ENCODE assay signal across 7 mouse cellular contexts in the genomic region with DNA sequence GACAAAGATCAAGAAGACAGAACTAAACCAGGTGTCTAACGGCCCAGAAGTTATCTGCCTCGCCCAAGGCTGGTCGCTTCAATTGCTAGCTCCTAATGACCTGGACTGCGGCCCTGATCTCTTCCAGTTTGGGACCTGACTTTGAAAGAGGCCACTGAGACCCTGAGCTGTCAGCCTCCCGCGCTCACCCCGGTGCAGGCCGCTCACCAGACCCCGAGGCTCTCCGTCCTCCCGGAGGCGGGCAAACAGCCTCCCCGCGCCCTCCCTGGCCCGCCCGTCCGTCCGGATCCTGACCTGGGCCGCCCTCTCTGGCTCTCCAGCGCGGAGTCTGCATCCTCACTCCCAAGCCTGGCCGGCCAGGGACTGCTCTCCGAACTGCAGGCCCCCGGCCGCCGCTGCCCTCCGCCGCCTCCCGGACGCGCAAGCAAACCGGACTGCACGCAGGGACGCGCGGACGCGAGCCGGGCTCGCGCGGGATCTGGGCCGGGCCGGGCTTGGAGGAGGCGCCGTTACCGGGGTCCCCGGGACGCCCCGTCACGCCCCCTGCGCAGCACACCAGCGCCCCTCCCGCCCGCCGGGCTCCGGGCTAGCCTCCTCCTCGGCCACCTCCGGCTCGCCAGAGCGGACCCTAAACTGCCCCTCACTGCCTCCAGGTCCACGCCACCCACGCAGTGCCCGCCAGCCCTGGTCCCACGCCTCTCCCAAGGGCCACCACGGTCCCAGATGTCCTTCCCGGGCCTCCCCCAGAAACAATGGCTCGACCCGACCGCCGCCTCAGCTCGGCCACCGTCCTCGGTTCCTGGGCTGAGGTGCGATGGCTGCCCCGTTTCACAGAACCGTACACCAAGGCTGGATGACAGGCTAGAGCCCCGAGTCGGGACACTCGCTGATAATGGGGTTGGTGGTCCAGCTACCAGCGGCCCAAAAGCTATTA. TPM values are rescaled to one million over a fixed set of nuclear protein-coding genes. Genes with fewer than 3 reads are reported as not detected.
A peak's percentile ranks its signal among the peaks of the same experiment; 100 is the strongest.
DNase-seq lines count a peak whose midpoint lies in the region; ATAC-seq lines count a peak whose summit lies in the region.

No protein-coding gene starts in this region.

- peak overlapping the region; percentile 96 for H3K9ac ChIP-seq in embryonic facial prominence, embryonic 11.5 days (replicated peaks; ENCODE audit: low read length)
- H3K9ac ChIP-seq in limb, embryonic 15.5 days: peak overlapping the region; percentile 98
- H3K9ac ChIP-seq in midbrain, embryonic 16.5 days (ENCODE audit: low read depth, low read length): peak overlapping the region; percentile 89

- no peaks in the 10 kb centered on the region for H3K9me3 ChIP-seq in embryonic facial prominence, embryonic 11.5 days (replicated peaks; ENCODE audit: control insufficient read depth, low read length)
- no peaks in the 10 kb centered on the region for H3K9me3 ChIP-seq in limb, embryonic 15.5 days
- H3K9me3 ChIP-seq in midbrain, embryonic 16.5 days (replicated peaks; ENCODE audit: control insufficient read depth, low read length, poor library complexity, severe bottlenecking): no peaks in the 10 kb centered on the region

- H3K4me2 ChIP-seq in embryonic facial prominence, embryonic 11.5 days (ENCODE audit: low read depth, low read length): peak overlapping the region; percentile 97
- H3K4me2 ChIP-seq in limb, embryonic 15.5 days: peak overlapping the region; percentile 85
- peak overlapping the region; percentile 58 for H3K4me2 ChIP-seq in midbrain, embryonic 16.5 days (ENCODE audit: low read length)

- H3K36me3 ChIP-seq in embryonic facial prominence, embryonic 11.5 days (replicated peaks; ENCODE audit: control insufficient read depth, insufficient read depth, low read depth, low read length): no peaks in the 10 kb centered on the region
- H3K36me3 ChIP-seq in limb, embryonic 15.5 days: no peaks in the 10 kb centered on the region
- H3K36me3 ChIP-seq in midbrain, embryonic 16.5 days (ENCODE audit: control insufficient read depth, insufficient read depth, low read length): no peaks in the 10 kb centered on the region

- ATAC-seq in embryonic facial prominence, embryonic 11.5 days (replicated peaks; ENCODE audit: insufficient number of reproducible peaks, low FRiP score, low TSS enrichment, low read depth): peak; percentile 68
- ATAC-seq in limb, embryonic 15.5 days (ENCODE audit: insufficient number of reproducible peaks, low FRiP score, low TSS enrichment, low read depth): peak; percentile 25; the same call in 1 of the 2 replicates
- peak; percentile 25 for ATAC-seq in midbrain, embryonic 16.5 days

- H3K27me3 ChIP-seq in embryonic facial prominence, embryonic 11.5 days (ENCODE audit: control insufficient read depth, insufficient read depth, low read length): no peaks in the 10 kb centered on the region
- no peaks in the 10 kb centered on the region for H3K27me3 ChIP-seq in limb, embryonic 15.5 days
- no peaks in the 10 kb centered on the region for H3K27me3 ChIP-seq in midbrain, embryonic 16.5 days (ENCODE audit: control insufficient read depth, insufficient read depth, low read depth, low read length)

- WGBS in embryonic facial prominence, embryonic 11.5 days: under 1% methylated on average over 76 of the region's 81 CpGs
- under 1% methylated on average over 80 of the region's 81 CpGs for WGBS in limb, embryonic 15.5 days
- WGBS in midbrain, embryonic 16.5 days: under 1% methylated on average over 77 of the region's 81 CpGs

- no peaks in the 10 kb centered on the region; the same call in 1 of the 2 replicates for H3K4me1 ChIP-seq in embryonic facial prominence, embryonic 11.5 days (ENCODE audit: control insufficient read depth, insufficient read depth, low read length)
- peaks cover 34% of the 10 kb centered on the region for H3K4me1 ChIP-seq in limb, embryonic 15.5 days
- peaks cover 43% of the 10 kb centered on the region for H3K4me1 ChIP-seq in midbrain, embryonic 16.5 days (ENCODE audit: control insufficient read depth, insufficient read depth, low read length)

- peak; percentile 88 to 93 for DNase-seq in adrenal gland, postnatal 36 days
- peak; percentile 75 for DNase-seq in embryonic facial prominence, embryonic 11.5 days (ENCODE audit: low spot score)
- DNase-seq in heart, adult 8-10 months (ENCODE audit: low spot score): peak; percentile 71
- peak; percentile 65 to 70 for DNase-seq in kidney, adult 8-10 months
- peak; percentile 7 to 27 for DNase-seq in spleen, postnatal 36 days (ENCODE audit: low spot score in 2 of 2)

- peak overlapping the region; percentile 95 for H3K27ac ChIP-seq in embryonic facial prominence, embryonic 11.5 days (replicated peaks; ENCODE audit: low read depth, low read length)
- peak overlapping the region; percentile 99 for H3K27ac ChIP-seq in limb, embryonic 15.5 days
- H3K27ac ChIP-seq in midbrain, embryonic 16.5 days (ENCODE audit: low read length): peak overlapping the region; percentile 99

- peak overlapping the region; percentile 95 for H3K4me3 ChIP-seq in embryonic facial prominence, embryonic 11.5 days (ENCODE audit: low read depth, low read length)
- H3K4me3 ChIP-seq in limb, embryonic 15.5 days: peak overlapping the region; percentile 89
- peak overlapping the region; percentile 69 for H3K4me3 ChIP-seq in midbrain, embryonic 16.5 days (ENCODE audit: low read depth, low read length)

RNA-seq across cellular contexts. Expression of a gene that starts 1.4 kb away (rescaled TPM):
- 10 to 100 TPM; 63.2 to 68.9 TPM for total RNA-seq in adrenal gland, postnatal 36 days (2021)
- polyA plus RNA-seq in embryonic facial prominence, embryonic 11.5 days (2014; fragmentation: Nextera tagmentation; extraction: Ambion mirVana): 45.4 and 47.7 TPM in 2 replicates
- 10 to 100 TPM; 35.3 to 42.6 (median 36.6) TPM for total RNA-seq in heart, adult 8-10 months (2022)
- polyA plus RNA-seq in limb, embryonic 15.5 days (2015; fragmentation: Nextera tagmentation; extraction: Ambion mirVana): 44.9 and 52.8 TPM in 2 replicates
- 37.5 and 45.9 TPM in 2 replicates for polyA plus RNA-seq in midbrain, embryonic 16.5 days (2015; fragmentation: Nextera tagmentation; extraction: Ambion mirVana)

Comparison
In these comparisons a context has a peak if more than half of its experiments do, and no peak if none do; other contexts are left out.
1. Peak in every context shown above with its lines: DNase-seq, ATAC-seq, H3K4me3 ChIP-seq and H3K27ac ChIP-seq.
2. DNase-seq: peak in every context shown above with its lines; median percentile 90 in adrenal gland, postnatal 36 days; 75 in embryonic facial prominence, embryonic 11.5 days; 71 in heart, adult 8-10 months; 68 in kidney, adult 8-10 months; 17 in spleen, postnatal 36 days.